Mouse (Mus musculus) limb, embryonic 13.5 days (tissue): ENCODE measurements around the gene Smim24. TPM values are rescaled to one million over a fixed set of nuclear protein-coding genes. Genes with fewer than 3 reads are reported as not detected.

Experiments used
- ATAC-seq: fragments of 200-750 bp; cut with Nextera tagmentation; 2 replicates; pipeline ENCODE4 v1.8.0; 2017; ENCODE audit warnings: low read depth, moderate number of reproducible peaks, moderate TSS enrichment; ENCODE audit not compliant: low FRiP score
- H3K27ac ChIP-seq: fragments of 300-500 bp; sonication (generic); 2 replicates; pipeline ENCODE4 v1.5.1; 2015; ENCODE audit warnings: inconsistent platforms, mild to moderate bottlenecking, moderate library complexity
- H3K27me3 ChIP-seq: fragments of 300-500 bp; sonication (generic); 2 replicates; pipeline ENCODE4 v1.6.1; 2015; ENCODE audit warnings: mild to moderate bottlenecking, inconsistent platforms
- H3K36me3 ChIP-seq: fragments of 300-500 bp; sonication (generic); 2 replicates; pipeline ENCODE4 v1.6.1; 2015; ENCODE audit warnings: inconsistent platforms, mild to moderate bottlenecking, moderate library complexity
- H3K4me1 ChIP-seq: fragments of 300-500 bp; sonication (generic); 2 replicates; pipeline ENCODE4 v1.6.1; 2015; ENCODE audit warnings: inconsistent platforms
- H3K4me2 ChIP-seq: fragments of 300-500 bp; sonication (generic); replicated peaks from 2 replicates; pipeline ENCODE4 v1.6.1; 2015; ENCODE audit warnings: inconsistent platforms, mild to moderate bottlenecking, moderate library complexity
- H3K4me3 ChIP-seq: fragments of 300-500 bp; sonication (generic); 2 replicates; pipeline ENCODE4 v1.5.1; 2015; ENCODE audit warnings: moderate library complexity, mild to moderate bottlenecking, inconsistent platforms
- H3K9ac ChIP-seq: fragments of 300-500 bp; sonication (generic); 2 replicates; pipeline ENCODE4 v1.6.1; 2015; ENCODE audit warnings: mild to moderate bottlenecking, inconsistent platforms
- H3K9me3 ChIP-seq: fragments of 300-500 bp; sonication (generic); 2 replicates; pipeline ENCODE4 v1.6.1; 2016; ENCODE audit warnings: inconsistent platforms
- WGBS: fragments of 180-500 bp; shearing (Covaris S2); methylation state at CpG from one replicate; pipeline ENCODE4 v1.1.7; 2015; 5-methylcytosine and 5-hydroxymethylcytosine counted together
- polyA plus RNA-seq: library from polyadenylated mRNA; unstranded; fragments of >200 nt; fragmentation: Nextera tagmentation; extraction: Ambion mirVana; gene quantifications from 2 replicates; pipeline ENCODE4 v1.2.1, GENCODE M21; 2015

The Smim24 gene
- polyA plus RNA-seq, 1 experiment from 2014 or later = 4.2 TPM

DNA sequence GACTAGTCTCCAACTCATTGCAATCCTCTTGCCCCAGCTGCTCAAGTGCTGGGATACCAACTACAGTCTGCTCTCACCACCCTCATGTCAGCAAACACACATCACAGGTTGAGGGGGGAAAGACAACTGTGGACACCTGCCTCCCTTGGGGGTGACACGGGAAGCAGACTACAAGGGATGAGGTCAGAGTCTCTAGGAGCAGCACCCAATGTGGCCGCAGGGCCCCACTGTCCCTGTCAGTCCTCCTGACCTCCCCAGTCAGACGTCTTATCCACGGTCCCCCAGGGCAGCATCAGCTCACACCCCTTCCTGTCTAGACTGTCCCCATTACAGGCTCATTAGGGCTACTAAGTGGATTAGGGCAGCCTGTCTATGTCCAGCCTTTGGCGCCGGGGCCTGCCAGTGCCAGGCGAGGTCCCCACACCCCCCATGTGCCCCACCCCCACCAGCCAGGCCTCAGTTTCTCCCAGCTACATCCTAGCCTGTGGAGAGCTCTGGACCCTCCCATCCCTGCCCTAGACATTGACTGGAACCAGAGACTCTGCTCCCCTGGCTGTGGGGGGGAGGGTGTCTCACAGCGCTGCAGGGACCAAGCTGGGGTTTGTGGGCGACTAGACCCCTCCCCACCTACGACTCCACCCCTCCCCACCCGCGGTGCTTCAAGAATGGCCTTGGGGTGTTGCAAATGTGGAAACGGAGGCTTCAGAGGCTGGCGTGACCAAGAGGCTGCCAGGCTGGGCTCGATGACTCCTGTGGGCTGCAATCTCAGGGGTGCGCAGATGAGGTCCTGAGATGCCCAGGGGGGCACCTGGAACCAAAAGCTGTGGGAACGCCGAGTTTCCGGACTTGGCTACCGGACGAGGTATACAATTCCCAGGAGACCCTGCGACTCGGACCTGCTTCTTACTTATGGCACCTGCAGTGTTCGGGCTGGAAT lies 13.9 kb downstream of the Smim24 start:
- peaks cover 24% of the 10 kb centered on the region for H3K27me3 ChIP-seq

DNA sequence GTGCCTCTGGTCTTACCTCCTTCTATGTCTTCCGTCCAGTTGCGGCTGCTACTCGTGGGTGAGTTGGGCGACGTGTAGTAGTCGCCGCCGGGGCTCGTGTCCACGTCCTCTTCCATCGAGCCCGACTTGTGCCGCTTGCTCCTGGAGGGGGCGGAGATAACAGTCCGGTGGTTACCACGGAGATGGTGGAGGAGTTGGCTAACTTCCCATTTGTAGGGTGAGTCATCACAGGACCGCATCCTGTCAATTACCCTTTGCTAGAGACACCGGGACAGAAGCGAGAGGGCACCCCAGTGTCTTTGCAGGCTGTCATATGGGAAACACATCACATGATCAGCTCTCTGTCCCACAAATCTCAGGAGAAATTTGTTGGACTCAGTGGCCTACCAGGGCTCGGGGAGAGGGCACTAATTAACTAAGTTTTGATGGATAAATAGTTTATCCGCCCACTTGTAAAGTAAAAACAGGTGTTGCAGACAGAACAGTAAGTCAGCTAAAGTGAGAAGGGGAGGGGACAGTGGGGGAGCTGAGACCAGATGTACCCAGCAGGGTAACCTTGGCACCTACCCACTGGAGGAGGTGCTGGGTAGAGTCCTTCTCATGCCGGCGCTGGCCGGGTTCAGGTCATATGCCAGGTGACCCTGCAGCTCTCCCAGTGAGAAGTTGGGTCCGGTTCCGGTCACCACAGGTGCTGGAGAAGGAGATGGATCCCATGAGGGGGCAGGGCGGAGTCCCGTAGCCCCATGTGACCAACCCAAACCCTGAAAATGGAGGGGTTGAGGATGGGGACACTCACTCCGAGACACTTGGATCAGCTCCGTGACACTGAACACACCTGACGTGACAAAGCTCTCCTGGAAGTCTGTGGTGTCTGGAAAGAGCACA lies 14.9 kb downstream of the Smim24 start:
- Histone ChIP-seq H3K9ac (peak overlapping the region; percentile 35), H3K4me2 (peak overlapping the region; percentile 53), H3K36me3 (peaks cover 68% of the 10 kb centered on the region), H3K27me3 (peaks cover 24% of the 10 kb centered on the region), H3K9me3 (no peaks in the 10 kb centered on the region), H3K4me1 (peaks cover 87% of the 10 kb centered on the region), H3K4me3 (peak overlapping the region; percentile 29), H3K27ac (peak overlapping the region; percentile 55; the same call in 1 of the 2 replicates)
- 18% methylated on average over 31 of the region's 31 CpGs for WGBS
- 0 out of 2 replicates have a peak, but pooled peaks have one; percentile 3 for ATAC-seq

More for the DNA sequence above, 13.9 kb downstream of the Smim24 start:
- WGBS = 18% methylated on average over 24 of the region's 24 CpGs
- H3K9me3 ChIP-seq = no peaks in the 10 kb centered on the region
- H3K36me3 ChIP-seq = peaks cover 61% of the 10 kb centered on the region
- peak overlapping the region; percentile 53 for H3K4me2 ChIP-seq
- ATAC-seq = no peak
- peak overlapping the region; percentile 29 for H3K4me3 ChIP-seq
- H3K4me1 ChIP-seq = peaks cover 87% of the 10 kb centered on the region
- peak overlapping the region; percentile 35; the same call in 1 of the 2 replicates for H3K9ac ChIP-seq
- peak overlapping the region; percentile 55; the same call in 1 of the 2 replicates for H3K27ac ChIP-seq

DNA sequence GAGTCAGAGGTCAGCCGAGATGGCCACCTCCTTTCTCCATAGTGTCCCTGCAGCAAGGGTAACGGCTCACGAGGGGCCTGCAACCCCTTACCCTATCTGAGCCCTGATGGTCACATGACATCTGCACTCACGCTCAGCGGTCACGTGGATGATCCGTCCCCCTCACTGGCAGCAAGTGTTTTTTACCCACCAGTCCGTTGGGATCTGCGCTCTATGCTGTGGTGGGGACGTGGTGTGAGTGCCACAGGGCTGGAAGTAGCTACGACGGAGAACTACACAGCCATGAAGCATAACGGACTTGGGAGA lies 15.5 kb downstream of the Smim24 start:
- Histone ChIP-seq H3K27me3 (peaks cover 24% of the 10 kb centered on the region), H3K27ac (peak overlapping the region; percentile 48; the same call in 1 of the 2 replicates), H3K4me2 (no peak overlapping the region), H3K9me3 (no peaks in the 10 kb centered on the region), H3K9ac (no peak overlapping the region), H3K4me1 (peaks cover 87% of the 10 kb centered on the region), H3K36me3 (peaks cover 71% of the 10 kb centered on the region), H3K4me3 (no peak overlapping the region)
- WGBS = 44% methylated on average over 13 of the region's 13 CpGs
- no peak for ATAC-seq

DNA sequence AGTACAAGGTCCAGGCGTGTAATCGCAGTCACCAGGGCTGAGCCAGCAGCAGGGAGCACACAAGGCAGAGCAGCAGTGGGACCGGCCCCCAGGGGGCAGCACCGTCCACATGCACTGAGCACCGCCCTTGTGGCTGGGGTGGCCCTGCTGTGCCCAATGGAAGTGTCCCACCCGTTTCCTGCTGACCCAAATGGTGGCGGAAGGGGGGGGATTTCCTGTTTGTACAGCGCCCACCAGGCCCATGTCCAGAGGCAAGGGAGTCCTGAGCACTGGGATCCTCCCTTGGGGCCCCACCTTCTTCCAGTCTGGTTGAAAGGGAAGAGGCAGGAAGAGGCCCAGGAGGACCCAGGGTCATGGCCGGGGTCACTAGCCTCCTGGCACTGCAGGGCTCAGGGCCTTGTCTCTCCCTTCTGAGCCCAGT lies 16.0 kb downstream of the Smim24 start:
- H3K27me3 ChIP-seq = peaks cover 24% of the 10 kb centered on the region
- WGBS = 14% methylated on average over 9 of the region's 9 CpGs
- peak overlapping the region; percentile 48; the same call in 1 of the 2 replicates for H3K27ac ChIP-seq
- 0 out of 2 replicates have a peak overlapping the region, but pooled peaks have one; percentile 9 for H3K4me2 ChIP-seq
- no peaks in the 10 kb centered on the region for H3K9me3 ChIP-seq
- no peak overlapping the region for H3K4me3 ChIP-seq
- H3K9ac ChIP-seq = no peak overlapping the region
- H3K4me1 ChIP-seq = peaks cover 87% of the 10 kb centered on the region
- ATAC-seq = no peak
- peaks cover 66% of the 10 kb centered on the region for H3K36me3 ChIP-seq

DNA sequence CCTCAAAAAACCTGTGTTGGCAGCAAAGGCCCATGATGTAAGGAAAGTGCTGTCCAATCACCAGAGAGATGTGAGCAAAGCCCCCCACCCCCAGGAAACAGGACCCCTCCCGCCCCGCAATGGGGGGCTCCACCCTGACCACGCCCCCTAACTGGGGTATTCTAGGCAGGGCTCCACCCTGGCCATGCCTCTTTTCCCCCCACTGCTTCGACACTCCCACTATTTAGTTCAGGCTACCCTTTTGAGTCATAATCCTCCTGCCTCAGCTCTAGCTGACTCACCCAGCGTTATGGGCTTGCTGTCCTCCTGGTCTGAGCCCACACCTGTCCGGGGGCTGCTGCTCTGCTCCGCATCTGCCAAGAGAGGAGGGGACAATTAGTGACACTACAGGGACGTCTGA lies 16.5 kb downstream of the Smim24 start:
- H3K4me3 ChIP-seq = no peak overlapping the region
- H3K36me3 ChIP-seq = peaks cover 61% of the 10 kb centered on the region
- no peaks in the 10 kb centered on the region for H3K9me3 ChIP-seq
- no peak for ATAC-seq
- H3K27ac ChIP-seq = peak overlapping the region; percentile 48; the same call in 1 of the 2 replicates
- no peak overlapping the region for H3K9ac ChIP-seq
- peaks cover 24% of the 10 kb centered on the region for H3K27me3 ChIP-seq
- H3K4me2 ChIP-seq = 0 out of 2 replicates have a peak overlapping the region, but pooled peaks have one; percentile 9
- WGBS = 14% methylated on average over 8 of the region's 8 CpGs
- H3K4me1 ChIP-seq = peaks cover 87% of the 10 kb centered on the region

DNA sequence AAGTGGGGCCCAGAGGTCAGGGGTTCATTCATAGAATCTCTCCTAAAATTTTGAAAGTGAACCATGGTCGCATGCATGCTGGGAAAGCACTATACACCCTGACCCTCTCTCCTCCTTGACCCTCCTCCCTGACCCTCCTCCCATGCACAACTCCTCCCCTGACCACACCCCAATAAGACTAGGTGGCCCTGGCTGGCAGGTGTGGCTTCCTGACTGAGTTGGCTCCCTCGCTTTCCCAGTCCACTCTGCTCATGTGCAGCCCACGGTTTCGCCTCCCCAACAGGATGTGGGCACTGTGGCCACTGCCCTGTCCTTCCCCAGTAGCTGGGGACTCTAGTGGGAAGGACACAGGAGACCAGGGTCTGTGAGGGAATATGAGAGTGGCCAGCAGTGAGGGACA lies 17.5 kb downstream of the Smim24 start:
- no peak overlapping the region for H3K9ac ChIP-seq
- H3K36me3 ChIP-seq = peaks cover 57% of the 10 kb centered on the region
- peak overlapping the region; percentile 85; the same call in 1 of the 2 replicates for H3K27ac ChIP-seq
- no peak for ATAC-seq
- H3K4me2 ChIP-seq = no peak overlapping the region
- no peaks in the 10 kb centered on the region for H3K9me3 ChIP-seq
- H3K27me3 ChIP-seq = peaks cover 24% of the 10 kb centered on the region
- WGBS = 59% methylated on average over 4 of the region's 4 CpGs
- H3K4me1 ChIP-seq = peaks cover 93% of the 10 kb centered on the region
- H3K4me3 ChIP-seq = no peak overlapping the region

DNA sequence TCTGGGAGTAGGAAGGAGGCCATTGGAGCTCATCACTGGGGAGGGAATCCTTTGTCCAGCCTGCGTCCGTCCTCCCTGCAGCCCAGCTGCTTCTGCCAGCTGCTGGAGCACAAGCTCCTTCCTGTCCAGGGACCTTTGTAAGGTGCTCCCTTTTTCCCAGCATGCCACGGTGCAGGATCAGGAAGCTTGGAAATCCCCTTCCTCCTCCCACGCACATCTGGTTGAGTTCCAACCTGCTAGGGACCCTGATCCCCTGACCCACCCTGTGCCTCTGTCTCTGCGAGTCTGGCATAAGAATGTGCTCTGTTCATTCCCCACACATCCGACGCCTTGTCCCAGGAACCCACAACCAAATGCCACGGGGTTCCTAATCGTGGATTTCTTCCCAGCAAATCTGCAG lies 18.1 kb downstream of the Smim24 start:
- no peak overlapping the region for H3K4me3 ChIP-seq
- no peak overlapping the region for H3K4me2 ChIP-seq
- H3K27ac ChIP-seq = peak overlapping the region; percentile 85
- H3K27me3 ChIP-seq = peaks cover 18% of the 10 kb centered on the region
- H3K36me3 ChIP-seq = peaks cover 52% of the 10 kb centered on the region
- peaks cover 98% of the 10 kb centered on the region for H3K4me1 ChIP-seq
- WGBS = 66% methylated on average over 9 of the region's 9 CpGs
- 0 out of 2 replicates have a peak overlapping the region, but pooled peaks have one; percentile 31 for H3K9ac ChIP-seq
- no peaks in the 10 kb centered on the region for H3K9me3 ChIP-seq
- ATAC-seq = no peak

DNA sequence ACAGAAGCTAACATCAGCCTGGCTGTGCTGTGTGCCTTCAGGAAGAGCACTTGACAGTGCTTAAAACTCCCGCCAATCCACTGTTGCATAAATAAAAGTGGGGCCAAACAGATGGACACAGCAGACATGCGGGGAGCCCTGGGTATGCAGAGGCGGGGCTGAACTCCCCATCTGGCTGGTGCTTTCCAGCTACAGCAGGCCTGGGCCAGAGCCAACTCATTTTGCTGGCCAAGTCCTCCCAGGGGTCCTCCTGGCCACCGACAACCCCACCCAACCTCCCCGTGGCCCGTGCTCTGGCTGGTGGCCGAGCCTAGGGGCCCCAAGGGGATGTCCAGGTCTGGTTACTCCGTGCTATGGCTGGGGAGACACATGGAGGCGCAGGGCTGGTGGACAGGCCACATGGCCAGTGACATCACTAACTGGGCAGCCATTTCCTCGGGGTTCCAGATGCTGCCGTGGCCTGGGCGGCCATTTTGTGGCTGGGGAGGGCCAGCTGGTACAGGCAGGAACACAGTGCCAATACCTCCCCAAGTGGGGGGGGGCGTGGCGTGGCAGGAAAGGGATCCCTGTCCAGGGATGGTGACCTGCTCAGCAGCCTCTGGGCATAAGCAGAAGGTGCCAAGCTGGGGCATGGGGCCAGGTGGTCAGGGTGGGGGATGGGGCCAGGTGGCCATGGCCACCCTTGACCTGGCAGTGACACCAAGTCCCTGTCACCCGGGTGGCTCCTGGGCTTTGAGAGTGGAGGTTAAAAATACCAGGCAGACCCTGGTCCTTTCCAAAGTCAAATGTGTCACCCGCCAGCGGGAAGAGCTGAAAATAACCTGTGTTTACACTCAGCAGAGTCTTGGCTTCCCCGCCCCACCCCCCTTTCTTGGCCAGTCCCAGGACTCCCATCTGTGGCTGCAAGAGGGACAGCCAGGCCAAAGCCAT lies 18.9 kb downstream of the Smim24 start:
- no peaks in the 10 kb centered on the region for H3K9me3 ChIP-seq
- 67% methylated on average over 18 of the region's 18 CpGs for WGBS
- ATAC-seq = no peak
- H3K4me3 ChIP-seq = no peak overlapping the region
- 0 out of 2 replicates have a peak overlapping the region, but pooled peaks have one; percentile 31 for H3K9ac ChIP-seq
- peaks cover 18% of the 10 kb centered on the region for H3K27me3 ChIP-seq
- H3K4me2 ChIP-seq = peak overlapping the region; percentile 19; the same call in 1 of the 2 replicates
- peaks cover 45% of the 10 kb centered on the region for H3K36me3 ChIP-seq
- peaks cover 98% of the 10 kb centered on the region for H3K4me1 ChIP-seq
- peak overlapping the region; percentile 85 for H3K27ac ChIP-seq

DNA sequence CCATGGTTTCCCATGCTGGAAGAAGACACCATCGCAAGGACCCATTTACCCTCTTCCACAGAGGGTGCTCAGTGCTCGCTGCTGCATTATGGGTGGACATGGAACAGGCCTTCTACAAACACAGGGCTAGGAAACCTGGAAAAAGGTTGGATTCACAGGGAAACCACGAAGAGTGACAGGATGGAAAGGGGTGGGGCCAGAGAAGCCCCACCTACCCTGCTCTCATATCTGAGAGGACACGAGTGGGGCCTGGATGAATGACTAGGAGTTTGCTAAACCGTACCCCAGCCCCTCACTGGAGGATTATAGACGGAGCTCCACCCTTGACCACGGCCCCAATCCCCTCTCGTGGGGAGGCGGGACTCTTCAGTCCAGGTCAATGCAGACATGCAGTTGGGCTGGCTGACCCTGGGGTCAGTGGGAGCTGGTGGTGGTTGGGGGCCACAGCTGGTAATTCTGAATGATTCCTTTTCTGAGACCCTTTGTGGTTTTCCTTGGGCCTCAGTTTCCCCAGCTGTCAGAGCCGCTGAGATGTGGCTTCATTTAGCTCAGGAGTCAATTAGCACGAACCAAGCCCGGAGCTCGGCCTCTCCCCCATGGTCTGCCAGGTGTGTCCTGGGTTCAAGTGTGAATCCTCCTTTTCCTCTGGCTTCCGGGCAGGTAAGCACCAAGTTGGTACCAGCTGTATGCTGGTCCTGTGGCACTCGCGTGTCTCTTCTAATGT lies 19.9 kb downstream of the Smim24 start:
- WGBS = 79% methylated on average over 16 of the region's 16 CpGs
- Histone ChIP-seq H3K27ac (peak overlapping the region; percentile 85; the same call in 1 of the 2 replicates), H3K4me3 (no peak overlapping the region), H3K9ac (peak overlapping the region; percentile 43; the same call in 1 of the 2 replicates), H3K9me3 (no peaks in the 10 kb centered on the region), H3K27me3 (peaks cover 9% of the 10 kb centered on the region), H3K4me2 (no peak overlapping the region), H3K4me1 (peaks cover 98% of the 10 kb centered on the region), H3K36me3 (peaks cover 35% of the 10 kb centered on the region)
- ATAC-seq = no peak
